Mouse (Mus musculus) layer of hippocampus, adult 18-20 months (tissue): Measurements from ENCODE around the gene Wdr78. TPM values are rescaled to one million over a fixed set of nuclear protein-coding genes. Genes with fewer than 3 reads are reported as not detected.

Source experiments
- DNase-seq, 2 experiments: peaks; one replicate each; pipeline ENCODE4 v3.0.0; 2022; ENCODE audit warnings: low spot score in 2 of 2
- long read RNA-seq: library from polyadenylated mRNA; stranded (forward); transcript quantifications from one replicate; pipeline ENCODE4 v2.0.0, GENCODE M21; 2021
- total RNA-seq, 2 experiments: library from RNA; stranded (reverse); gene quantifications; 2 replicates each; pipeline ENCODE4 v1.2.3; 2021

Wdr78 gene
- total RNA-seq, result 10 to 100 TPM; 13.2 to 14.1 TPM
- long read RNA-seq, full-length matches to known transcripts, result 8 of 19 reads
- long read RNA-seq, partial matches to known transcripts, result 0 of 19 reads
- long read RNA-seq, other reads (novel, unspliced or antisense), result 11 of 19 reads

DNA sequence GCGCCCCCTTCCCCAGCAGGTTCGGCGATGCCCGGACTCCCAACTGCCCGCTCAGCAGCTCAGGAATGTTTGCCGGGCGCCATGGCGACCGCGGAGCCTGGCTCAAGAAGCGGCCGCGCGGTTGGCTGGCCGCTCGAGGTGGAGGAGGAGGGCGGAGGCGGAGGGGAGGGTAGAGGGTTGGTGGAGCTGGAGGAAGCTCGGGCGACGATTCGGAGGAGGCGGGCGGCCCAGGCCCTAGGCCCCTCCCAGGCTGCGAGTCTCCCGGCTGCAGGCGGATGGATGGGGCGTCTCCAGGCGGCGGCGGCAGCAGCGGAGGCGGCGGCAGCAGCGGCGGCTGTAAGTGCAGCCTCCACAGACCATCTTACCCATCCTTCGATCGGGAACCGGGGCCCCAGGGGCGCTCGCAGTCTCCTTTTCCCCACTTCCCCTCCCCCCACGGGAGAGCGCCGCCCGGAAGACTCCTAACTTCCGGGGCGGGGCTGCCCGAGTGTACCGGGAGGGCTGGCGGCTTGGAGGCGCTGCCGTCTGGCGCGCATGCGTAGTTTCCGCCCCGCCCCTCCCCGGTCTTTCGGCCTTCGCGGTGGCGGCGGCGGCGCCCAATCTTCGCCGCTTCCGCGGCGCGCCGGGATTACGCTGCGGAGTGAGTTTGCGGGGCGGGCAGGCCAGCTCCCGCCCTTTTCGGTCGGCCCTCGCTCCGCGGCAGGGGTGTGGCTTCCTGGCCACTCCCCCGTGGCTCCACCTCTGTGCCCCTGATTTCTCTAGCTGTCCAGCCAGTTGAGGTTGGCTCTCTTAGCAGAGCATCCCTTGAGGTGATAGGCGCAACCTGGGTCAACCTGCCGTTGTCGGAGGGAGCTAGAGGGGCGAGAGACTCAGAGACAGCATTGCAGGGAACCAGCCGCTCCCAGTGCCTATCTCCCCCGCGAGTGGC is at the start of gene Wdr78, which contains the start of gene Mier1:
Gene Wdr78 (minus strand): TSS at position 372 of the 928 bp plus-strand sequence.
Gene Mier1 (plus strand): TSS at position 207 of the 928 bp plus-strand sequence.
- peak; percentile 95 to 96 for DNase-seq

- DNase-seq, result no peak
These were observed 44.4 kb upstream of the Wdr78 start for GRCm38 (mm10) chr4:103158781-103159180.

DNA sequence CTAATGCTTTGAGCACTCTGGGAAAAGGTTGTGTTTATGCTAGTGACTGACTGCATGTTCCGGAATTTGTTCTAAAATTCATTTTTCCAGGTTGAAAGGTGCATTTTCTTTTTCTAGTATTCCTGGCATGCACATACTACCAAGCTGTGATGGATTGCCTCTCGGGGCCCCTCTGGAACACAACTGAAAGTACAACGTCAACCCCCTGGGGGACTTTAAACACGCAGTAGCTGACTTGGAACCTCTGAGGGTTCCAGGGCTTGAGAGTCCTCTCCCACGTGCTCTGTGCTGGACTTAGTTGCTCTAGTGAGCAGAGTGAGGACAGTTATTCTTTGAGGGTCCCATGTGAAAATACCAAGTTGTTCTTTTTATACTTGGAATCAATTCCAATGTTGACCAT is 37.6 kb upstream of the Wdr78 start:
- no peak for DNase-seq

DNA sequence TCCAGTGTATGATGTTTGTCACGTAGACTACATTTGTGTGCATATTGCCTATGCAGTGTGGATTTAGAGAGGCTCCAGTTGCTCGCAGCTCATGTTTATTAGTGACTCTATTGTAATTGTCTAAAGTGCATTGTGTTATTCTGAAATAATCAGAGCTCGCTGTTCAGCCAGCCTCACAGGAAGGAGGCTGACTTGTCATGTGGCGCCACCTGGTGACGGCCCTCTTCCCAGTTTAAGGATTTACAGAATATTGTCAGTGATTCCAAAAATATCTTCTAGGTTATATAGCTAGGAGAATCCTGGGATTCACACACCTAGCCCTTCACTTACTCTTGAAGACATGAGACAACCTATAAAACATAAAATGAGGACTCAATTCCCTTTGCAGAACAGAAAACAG is 32.0 kb upstream of the Wdr78 start:
- peak; percentile 66 to 91 for DNase-seq

- DNase-seq, result no peak
These were observed 22.6 kb upstream of the Wdr78 start for GRCm38 (mm10) chr4:103136946-103137345.

GRCm38 (mm10) chr4:103126533-103126932 is 12.2 kb upstream of the Wdr78 start:
- no peak for DNase-seq

GRCm38 (mm10) chr4:103123606-103124005 is 9.3 kb upstream of the Wdr78 start:
- no peak for DNase-seq

DNA sequence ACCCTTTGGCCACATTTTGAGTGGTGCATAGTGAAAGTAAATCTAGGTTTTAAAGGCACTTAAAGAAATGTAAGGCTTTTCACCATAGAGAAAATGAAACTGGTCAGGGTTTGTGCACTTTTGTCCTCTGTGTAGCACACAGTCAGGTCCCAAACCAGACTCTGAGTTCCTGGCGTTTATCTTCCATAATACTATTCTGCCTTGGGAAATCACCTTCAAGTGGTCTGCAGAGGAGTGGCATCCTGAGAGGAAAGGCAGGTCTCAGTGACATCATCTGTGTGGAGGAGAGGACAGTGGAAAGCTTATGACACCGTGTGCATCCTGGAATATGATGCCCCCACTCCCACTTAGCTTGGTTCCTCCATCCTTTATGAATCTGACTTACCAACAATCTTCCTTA is 8.7 kb upstream of the Wdr78 start:
- DNase-seq, result no peak

DNA sequence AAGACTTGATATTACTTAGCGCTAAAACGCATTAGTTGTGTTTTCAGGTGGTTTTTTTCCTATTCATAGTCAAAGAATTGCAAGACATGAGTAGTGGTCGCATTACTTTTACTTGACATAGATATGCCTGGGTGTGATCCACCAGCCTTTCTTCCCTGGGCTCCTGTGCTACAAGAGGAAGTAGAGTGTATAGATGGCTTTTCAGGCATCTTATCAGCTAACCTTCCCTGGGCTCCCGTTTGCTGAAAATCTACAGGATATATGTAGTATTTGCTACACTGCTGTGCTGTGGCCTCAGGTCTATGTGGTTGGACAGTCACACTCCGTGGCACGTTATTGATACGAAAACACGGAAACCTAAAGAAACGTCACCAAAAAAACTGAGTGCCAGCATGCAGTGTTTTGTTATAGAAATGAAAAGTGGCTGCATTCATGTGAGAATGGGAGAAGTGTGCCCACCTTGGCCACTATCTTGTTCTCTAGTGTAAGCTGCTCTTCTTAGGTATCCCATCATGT is 6.6 kb upstream of the Wdr78 start:
- no peak for DNase-seq

DNA sequence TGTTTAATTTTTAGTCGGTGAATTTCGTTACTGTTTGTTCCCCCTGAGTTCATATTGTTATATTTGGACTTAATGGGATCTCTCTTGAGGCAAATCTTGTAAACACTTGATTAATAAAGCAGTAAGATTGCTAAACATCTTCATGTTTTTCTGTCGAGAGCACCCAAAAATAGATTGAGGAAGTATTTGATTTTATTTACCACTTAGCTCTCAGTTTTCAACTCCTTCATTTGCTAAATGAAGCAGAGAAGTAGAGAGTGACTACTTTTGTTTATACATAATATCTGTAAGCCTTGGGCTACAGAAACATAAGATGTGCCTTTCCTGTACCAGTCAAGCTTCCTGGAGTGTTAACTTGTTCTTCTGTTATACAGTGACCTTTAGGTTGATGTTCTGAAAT is 6.0 kb upstream of the Wdr78 start:
- no peak for DNase-seq

- no peak for DNase-seq
These were observed 5.7 kb upstream of the Wdr78 start for GRCm38 (mm10) chr4:103120028-103120384.

- peak; percentile 64 to 73 for DNase-seq
These were observed 5.1 kb upstream of the Wdr78 start for GRCm38 (mm10) chr4:103119229-103120027.

DNA sequence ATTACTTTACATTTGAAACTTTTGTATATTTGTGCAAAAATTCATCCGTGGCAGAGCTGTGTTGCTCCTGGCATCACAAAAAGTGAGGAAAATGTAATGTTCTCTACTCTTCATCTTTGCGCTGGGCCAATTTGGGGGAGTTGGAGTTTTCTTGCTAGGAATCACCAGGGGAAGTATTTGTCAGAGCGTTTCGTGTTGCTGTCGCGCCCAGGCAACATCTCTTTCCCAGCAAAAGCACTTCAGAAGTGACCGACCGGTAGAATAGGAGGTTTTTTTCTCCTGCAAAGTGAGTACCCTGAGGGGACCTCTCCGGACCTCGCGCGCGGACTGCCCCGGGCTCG is 4.5 kb upstream of the Wdr78 start:
- no peak for DNase-seq

DNA sequence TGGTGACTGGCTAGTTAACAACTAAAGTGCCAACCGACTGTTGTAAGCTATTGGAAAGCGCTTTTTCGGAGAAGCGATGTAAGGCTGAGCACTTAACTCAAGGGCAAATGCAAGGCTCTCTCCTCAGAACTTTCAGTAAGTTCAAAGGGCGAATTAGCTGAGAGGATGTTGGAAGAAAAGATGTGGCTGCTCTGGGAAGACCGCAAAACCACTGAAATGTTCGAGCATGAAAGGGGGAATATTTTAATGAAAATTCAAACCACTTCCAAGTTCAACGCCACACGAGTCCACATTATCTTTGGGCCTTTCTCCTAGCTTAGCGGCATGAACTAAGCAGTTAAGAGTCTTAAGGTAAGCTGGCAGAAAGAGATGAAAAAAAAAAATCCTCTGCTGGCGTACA is 953 bp downstream of the Wdr78 start:
- no peak for DNase-seq

DNA sequence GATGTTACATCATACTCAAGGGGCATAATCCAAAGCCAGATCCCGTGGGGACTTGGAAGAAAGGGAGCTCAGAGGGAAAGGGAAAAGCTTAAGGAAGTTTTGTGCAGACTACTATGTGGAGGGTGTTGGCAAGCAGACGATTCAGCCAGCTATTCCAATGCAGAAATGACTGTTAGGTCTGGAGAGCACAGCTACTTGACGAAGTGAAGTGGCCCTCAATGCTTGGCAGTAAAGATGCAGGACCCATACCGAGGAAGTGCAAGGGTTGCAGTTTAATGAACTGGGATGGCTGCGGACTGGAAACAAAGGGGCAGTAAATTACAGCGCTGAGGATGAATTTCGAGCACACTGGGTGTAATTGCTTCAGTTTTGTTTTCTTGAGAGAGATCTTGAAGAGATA is 1.7 kb downstream of the Wdr78 start:
- DNase-seq, result no peak

GRCm38 (mm10) chr4:103098532-103098931 is 15.8 kb downstream of the Wdr78 start:
- no peak for DNase-seq

DNA sequence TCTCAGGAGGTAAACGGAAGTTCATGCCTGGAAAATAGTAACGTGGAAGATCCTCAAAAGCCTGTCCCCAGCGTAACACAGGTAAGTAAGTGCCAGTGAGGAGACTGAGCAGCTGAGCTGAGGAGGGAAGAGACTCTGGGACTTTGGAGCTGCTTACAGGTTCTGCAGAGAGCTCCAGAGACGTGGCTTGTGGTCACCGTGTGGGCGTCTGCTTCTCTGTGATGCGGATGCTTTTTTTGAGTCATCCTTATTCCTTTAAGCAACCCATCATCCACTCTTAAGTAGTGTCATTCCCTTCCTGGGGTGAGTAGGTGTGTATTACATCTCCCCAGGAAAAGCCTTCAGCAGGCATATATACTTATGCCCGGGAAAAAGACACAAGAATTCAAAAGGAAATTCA is 18.4 kb downstream of the Wdr78 start:
- no peak for DNase-seq

DNA sequence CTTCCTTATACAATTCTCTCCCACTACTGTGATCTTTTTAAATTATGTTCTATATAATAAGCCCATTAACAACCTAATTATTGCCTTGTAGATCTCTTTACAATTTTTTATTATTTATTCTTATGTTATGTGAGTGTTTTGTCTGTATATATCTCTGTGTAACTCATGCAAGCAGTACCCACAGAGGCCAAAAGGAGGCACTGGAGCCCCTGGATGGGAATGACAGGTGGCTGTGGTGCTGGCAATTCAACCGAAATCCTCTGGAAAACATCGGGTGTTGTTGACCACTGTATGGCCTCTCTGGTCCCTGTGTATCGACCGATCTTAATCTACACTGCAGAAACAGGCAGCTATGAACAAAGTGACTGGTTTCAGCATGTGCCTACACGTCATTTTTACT is 29.1 kb downstream of the Wdr78 start:
- DNase-seq, result no peak

DNA sequence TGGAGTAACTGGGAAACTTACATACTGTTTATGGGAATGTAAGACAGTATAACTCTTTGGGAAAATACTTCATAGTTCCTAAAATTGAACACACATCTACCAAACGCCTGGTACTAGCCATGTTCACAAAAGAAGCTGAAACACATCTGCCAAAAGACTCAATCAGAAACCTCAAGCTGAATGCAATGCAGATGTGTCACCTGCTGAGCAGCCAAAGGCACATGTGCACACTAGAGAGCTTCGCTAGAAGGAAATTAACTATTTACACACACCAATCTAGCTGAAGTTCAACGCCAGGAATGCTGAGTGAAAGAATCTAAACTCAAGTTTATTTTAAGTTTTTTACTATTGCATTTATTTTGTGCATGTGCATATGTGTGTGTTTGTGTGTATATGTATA is 43.7 kb downstream of the Wdr78 start:
- DNase-seq, result no peak

DNA sequence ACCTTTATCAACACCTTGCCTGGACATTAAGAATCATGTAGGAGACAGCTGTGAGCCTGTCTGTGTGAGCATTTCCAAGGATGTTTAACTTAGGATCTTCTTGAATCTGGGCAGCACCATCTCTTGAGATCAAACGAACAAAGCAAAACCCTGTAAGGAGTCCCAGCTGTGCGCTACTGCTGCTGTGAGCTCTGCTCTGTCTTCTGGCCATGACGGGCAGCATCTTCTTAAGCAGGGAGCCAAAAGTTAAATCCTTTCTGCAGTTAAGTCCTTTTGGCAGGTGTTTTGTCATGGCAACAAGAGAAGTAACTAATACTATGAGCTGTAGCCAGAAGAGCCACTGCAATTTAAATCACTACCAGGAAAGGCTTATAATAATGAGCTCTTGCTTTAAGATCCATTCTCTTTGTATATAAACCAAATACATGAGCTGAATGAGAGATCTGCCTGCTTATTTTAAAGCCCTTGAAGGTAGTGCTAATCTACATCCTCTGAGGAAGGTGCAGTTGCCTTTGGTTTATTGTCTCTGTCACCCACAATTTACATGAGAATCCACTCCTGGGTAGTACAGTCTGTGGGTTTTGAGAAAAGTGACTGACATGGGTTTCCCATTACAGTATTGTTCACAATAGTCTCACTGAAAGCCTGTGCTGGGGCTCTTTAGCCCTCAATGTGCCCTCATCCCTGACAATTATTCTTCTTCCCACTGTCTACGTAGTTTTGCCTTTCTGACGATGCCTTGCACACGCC is 46.3 kb downstream of the Wdr78 start:
- no peak for DNase-seq

DNA sequence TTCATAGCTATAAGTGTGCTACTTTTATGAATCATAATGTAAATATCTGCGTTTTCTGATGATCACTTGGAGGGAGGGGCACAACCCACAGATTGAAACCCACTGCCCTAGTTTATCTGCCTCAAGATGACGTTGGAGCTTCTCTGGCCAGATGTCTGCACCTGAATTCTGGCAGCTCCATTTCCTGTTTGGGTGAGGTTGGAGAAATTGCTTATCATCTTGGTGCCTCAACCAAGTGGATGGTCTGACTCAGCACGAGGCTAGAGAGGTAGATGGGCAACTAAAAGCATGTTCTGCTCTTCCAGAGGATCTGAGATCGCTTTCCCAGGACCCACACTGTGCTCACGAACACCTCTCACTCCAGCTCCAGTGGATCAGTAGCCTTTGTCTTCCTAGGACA is 49.4 kb downstream of the Wdr78 start:
- DNase-seq, result no peak
